Mouse (Mus musculus) kidney, adult 8-10 months (tissue): Measurements from ENCODE around the gene Hist2h2ab.
A peak's percentile ranks its signal among the peaks of the same experiment; 100 is the strongest.
"Not testable (repeated sequence)": the region's sequence is repeated elsewhere in the genome, so short reads cannot be mapped to it uniquely, and the experiment has no call there.

Source experiments
- DNase-seq, 2 experiments: peaks; one replicate each; pipeline ENCODE4 v3.0.0; 2022

Gene Hist2h2ab

GRCm38 (mm10) chr3:96219661-96220130, at the start of gene Hist2h2ab, which contains the start of gene Bola1:
TSS of gene Hist2h2ab (plus strand) at chr3:96219865.
TSS of gene Bola1 (minus strand) at chr3:96219709.
- peak; percentile 71 to 90 for DNase-seq

- no peak for DNase-seq
Observed at GRCm38 (mm10) chr3:96170276-96170675, 49.4 kb upstream of the Hist2h2ab start.

DNA sequence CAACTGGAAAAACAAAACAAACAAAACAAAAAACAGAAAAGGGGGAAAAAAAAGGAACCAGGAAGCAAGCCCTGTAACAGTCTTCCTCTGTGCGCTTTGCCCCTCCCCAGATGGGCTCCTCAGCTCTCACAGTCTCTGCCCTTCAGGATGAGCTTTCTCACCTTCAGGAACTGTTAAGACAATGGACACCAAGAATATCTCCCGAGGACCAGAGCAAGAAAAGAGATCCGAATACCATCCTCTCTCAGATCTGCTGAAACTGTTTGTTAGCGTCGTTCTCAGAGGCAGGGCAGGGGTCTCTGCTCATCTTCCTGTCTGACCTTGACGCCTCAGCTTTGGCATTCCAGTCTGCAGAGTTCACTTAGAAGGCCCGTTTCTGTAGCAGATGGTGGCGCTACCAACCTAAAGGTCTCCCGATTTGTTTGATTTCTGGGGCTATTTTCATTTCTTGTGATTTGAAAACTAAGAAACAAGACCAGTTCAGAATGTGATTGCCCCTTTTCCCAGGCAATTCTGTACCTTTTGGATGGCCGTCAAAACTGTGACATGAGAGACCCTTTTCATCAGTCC, 48.6 kb upstream of the Hist2h2ab start:
- no peak for DNase-seq

DNA sequence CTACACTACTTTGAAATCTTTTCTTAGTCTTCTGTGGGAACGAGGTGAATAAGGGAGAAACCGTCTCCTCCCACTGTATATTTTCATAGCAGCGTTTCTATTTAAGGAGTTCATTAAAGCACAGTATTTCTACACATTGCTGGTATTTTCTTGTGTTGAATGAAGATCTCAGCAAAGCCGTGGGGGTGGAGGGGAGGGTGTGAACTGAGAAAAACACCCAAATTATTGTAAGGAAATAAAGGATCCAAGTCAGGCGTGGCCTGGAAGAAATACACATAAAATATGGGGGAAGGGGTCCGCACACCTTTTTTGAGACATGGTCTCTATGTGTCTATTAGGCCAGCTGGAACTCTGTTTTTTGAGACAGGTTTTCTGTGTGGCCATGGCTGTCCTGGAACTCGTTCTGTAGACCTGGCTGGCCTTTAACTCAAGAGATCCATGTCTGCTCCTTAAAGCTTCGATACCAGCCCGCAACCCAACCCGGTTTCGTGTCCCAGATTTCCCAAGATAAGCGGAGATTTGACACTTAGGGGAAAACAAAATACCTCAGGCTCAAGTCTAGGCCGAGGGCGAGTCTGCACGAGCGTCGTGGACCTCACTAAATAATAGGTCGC, 48.0 kb upstream of the Hist2h2ab start:
- no peak for DNase-seq

- peak; percentile 81 to 85 for DNase-seq
Observed at GRCm38 (mm10) chr3:96172197-96173178, 47.2 kb upstream of the Hist2h2ab start, which contains the start of gene Sf3b4. TSS of gene Sf3b4 (plus strand) at chr3:96172332.

GRCm38 (mm10) chr3:96173185-96173584, 46.5 kb upstream of the Hist2h2ab start:
- no peak for DNase-seq

GRCm38 (mm10) chr3:96174042-96174441, 45.6 kb upstream of the Hist2h2ab start:
- DNase-seq, result not testable (repeated sequence)

- no peak for DNase-seq
Observed at GRCm38 (mm10) chr3:96175251-96175650, 44.4 kb upstream of the Hist2h2ab start.

DNA sequence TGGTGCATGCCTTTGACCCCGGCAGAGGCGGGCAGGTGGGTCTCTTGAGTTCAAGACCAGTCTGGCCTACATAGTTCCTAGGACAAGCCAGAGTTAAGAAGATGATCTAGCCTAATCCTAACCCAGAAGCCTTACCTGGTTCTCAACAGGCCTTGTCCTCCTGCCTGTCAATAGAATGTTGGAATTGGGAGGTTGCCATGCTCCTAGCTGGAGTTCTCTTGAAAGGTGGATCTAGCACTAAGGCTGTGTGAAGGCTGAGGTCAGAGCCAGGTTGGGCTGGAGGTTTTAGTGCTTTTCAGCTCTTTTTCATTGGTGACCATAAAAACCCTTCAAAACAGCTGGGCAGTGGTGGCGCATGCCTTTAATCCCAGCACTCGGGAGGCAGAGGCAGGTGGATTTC, 41.2 kb upstream of the Hist2h2ab start:
- no peak for DNase-seq

DNA sequence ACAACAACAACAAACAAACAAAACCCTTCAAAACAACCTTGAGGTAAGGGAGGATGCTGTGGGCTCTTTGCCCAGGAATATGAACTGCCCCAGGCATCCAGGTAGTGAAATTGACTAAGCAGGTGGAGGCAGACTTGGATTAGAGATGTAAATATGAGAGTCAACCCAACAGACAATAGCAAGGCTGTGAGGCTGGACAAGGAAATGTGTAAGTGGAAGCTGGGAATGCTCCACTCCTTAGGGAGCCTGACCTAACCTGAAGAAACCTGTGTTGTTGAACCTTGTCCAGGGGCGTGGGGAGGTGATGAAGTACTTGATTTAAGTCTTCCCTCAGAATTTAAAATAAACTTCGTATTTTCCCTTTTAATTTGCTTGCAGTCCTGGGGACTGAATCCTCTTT, 40.8 kb upstream of the Hist2h2ab start:
- DNase-seq, result no peak

DNA sequence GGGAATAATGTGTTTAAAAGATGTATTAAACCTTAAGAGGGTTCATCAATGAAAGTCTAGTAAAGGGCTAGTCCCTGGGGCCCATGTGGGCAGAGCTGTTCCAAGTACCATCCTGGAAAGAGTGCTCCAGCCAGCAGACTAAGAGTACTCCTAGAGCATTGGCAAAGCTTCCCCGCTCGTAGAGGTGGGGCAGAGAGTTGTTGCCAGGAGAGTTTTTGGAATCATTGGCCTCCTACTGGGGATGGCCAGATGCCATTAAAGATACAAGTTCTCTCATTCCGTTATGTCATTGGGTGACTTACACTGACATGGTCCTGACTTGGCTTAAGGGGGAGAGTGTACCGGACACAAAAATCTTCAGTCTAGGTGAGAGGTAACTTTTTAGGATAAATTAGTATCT, 40.1 kb upstream of the Hist2h2ab start:
- DNase-seq, result no peak

- DNase-seq, result no peak
Observed at GRCm38 (mm10) chr3:96180727-96181477, 38.8 kb upstream of the Hist2h2ab start, which contains the start of gene Sv2a. TSS of gene Sv2a (plus strand) at chr3:96181151.

DNA sequence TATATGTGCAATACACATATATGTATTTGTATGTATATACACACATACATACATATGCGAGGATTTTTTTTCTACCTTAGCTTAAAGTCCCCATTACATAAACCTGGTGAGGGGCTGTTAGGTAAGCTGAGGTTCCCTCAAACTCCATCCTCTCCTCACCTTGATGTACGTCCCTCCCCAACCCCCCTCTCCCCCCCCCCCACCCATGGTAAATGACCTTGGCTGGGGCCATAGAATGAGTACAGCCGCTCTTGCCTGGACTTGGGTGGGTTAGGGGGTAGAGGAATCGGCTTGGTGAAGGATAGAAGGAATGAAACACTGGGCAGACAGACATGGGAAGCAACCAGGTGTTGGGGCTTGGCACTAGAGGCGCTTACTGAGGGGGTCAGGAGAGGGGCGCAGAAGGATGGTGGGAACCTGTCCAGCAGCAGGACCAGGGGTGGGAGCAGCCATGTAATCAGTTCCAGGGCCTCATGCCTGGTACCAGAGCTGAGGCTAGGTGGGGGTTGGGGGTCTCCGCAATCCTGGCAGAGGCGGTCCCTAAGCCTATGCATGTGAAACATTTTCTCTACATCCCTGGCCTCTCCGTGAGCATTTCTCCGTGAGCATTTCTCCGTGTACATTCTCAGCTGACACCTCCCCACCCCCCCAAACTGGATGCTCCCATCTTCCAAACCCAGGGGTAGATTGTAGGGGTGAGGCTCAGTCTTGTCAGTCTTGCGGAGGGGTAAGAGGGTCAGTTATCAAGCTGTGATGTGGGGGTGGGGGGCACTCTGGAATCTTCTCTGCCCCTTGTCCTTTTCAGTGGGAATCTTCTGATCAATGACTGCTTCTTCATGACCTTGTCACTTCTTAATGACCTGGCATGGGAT, 37.9 kb upstream of the Hist2h2ab start:
- DNase-seq, result no peak

DNA sequence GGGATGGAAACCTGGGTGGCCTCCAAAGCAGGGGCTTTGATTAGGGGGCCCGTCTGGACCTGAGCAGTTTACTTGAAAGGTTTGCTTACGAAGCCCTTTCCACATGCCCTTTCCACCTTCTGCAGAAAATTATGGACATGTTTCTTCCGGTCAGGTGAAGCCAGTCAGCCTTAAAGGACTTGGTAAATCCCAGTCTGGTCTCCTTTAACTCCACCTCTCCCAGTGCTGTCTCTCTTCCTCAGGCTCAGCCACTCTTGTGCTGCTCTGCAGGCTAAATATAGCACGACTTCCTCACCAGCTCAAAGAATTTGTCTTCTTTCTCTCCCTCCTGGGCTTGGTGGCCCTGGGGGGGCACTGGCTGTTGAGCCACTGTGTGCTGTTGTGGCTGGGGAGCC, 37.3 kb upstream of the Hist2h2ab start:
- peak; percentile 28 to 49 for DNase-seq

GRCm38 (mm10) chr3:96192977-96193376, 26.7 kb upstream of the Hist2h2ab start:
- DNase-seq, result no peak

DNA sequence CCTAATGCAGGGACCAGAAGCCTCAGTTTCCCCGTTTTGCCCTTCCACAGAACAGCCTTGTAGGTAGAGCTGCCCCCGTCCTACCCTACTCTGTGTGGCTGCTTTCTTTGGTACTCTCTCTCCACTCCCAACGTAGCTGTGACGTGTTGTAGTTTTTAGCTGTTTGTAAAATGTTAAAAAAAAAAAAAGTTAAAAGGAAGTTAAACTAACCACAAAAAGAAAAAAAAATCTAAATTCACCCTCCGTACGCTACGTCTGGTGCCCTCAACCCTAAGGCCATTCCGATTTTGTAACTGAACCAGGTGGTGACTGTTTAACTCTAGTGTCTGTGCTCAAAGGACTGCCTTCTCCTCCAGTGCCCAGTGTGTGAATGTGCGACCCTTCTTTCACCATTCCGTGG, 24.7 kb upstream of the Hist2h2ab start:
- no peak for DNase-seq

DNA sequence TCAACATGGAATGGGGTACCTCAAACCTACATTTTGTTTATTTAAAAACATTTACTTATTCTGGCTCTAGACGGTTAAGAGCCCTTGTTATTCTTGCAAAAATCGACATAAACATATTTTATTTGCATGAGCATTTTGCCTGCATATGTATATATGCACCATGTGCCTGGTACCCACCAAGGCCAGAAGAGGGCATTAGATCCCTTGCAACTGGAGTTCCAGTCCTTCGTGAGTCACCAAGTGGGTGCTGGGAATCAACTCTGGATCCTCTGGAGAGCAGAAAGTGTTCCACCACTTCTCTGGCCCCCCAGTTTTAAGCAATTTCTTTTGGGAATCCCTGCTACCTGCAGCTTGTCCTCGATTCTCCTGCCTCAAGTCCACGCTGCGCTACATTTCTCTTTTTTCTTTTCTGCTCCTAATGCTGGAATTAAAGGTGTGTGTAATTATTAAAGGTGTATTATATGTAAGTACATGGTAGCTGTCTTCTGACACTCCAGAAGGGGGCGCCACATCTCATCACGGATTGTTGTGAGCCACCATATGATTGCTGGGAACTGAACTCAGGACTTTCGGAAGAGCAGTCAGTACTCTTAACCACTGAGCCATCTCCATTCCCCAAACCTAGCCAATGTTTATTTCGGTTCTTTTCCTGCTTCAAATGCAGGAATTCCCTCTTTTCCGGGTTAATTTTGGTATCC, 23.9 kb upstream of the Hist2h2ab start:
- no peak for DNase-seq

- DNase-seq, result no peak
Observed at GRCm38 (mm10) chr3:96196437-96197128, 23.1 kb upstream of the Hist2h2ab start.

- peak; percentile 88 to 90 for DNase-seq
Observed at GRCm38 (mm10) chr3:96197129-96197749, 22.4 kb upstream of the Hist2h2ab start.

DNA sequence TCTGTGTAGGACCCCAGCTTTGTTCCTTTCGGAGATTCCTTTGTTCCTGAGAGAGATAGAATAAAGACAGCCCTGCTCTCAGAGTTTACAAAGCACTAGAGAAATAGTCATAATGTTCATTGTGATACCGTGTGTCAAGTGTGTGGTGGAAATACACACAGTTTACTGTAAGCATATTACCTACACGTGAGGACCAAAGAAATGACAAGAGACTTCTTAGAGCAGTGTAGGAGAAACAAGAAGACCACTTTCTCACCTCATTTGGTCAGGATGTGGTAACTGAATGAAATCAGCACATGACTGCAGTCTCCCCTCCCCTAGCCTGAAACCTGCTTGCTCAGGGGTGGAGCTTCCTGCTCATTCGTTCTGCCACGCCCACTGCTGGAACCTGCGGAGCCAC, 21.5 kb upstream of the Hist2h2ab start:
- peak in 1 of 2 experiments; percentile 34 for DNase-seq
